Mouse (Mus musculus) megakaryocyte, embryonic 14.5 days (primary cell): ENCODE data around the gene Astn1.

Source experiments
- FLI1 ChIP-seq: IDR thresholded peaks from 2 replicates; pipeline ENCODE4 v1.6.1; 2012; ENCODE audit warnings: low read length, inconsistent platforms, mixed read lengths
- GATA1 ChIP-seq: IDR thresholded peaks from 3 replicates; pipeline ENCODE4 v1.6.1; 2012; ENCODE audit warnings: mixed read lengths, low read length, inconsistent platforms, borderline replicate concordance

GRCm38 (mm10) chr1:158617943-158618342 is 255.9 kb downstream of the Astn1 start:
- TF ChIP-seq GATA1, result no peak
- TF ChIP-seq FLI1, result no peak
